Mouse (Mus musculus) ES-Bruce4 (cell line): Measurements from ENCODE around the gene Zfp715.
"Not testable (repeated sequence)": the region's sequence is repeated elsewhere in the genome, so short reads cannot be mapped to it uniquely, and the experiment has no call there.

Experiments used
- CTCF ChIP-seq: IDR thresholded peaks from one replicate; pipeline ENCODE4 v1.8.1; 2011; ENCODE audit warnings: low read depth, low read length
- EP300 ChIP-seq: IDR thresholded peaks from 2 replicates; pipeline ENCODE4 v1.6.1; 2011; ENCODE audit warnings: low read depth, low read length; ENCODE audit not compliant: insufficient read depth

GRCm38 (mm10) chr7:43250718-43251117 is 62.4 kb downstream of the Zfp715 start:
- TF ChIP-seq CTCF, EP300: not testable (repeated sequence)
